Mouse (Mus musculus): ENCODE results near the gene Olfr685. TPM values are rescaled to one million over a fixed set of nuclear protein-coding genes. Genes with fewer than 3 reads are reported as not detected.

Olfr685 gene
- polyA plus RNA-seq (2012; rRNA removed; ENCODE audit: low replicate concordance): not detected in 2 replicates

GRCm38 (mm10) chr7:105185912-105186311 lies at the start of gene Olfr685:
Gene Olfr685, minus strand, starts transcription at chr7:105186012.

DNA sequence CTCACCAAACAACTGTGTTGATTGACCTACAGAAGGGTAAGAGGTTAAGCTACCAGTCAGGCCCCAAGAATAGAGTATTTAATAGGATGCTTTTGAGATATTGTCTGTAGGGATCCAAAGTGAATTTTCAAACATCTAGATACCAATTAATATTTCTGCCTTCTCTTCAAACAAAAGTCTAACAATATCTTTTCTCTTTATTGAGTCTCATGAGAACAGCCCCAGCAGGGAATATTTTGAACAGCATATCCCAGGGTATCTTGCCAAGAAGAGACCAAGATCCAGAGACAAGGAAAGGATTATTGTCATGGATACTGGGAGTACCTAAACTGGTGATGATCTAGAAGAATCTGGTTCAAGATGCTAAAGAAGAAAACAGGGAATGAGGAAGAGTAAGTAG lies 21.6 kb upstream of the Olfr685 start, which contains the start of gene Olfr686:
TSS of gene Olfr686 (minus strand) at position 101 of the 400 bp plus-strand sequence.

GRCm38 (mm10) chr7:105163553-105163952 lies 22.3 kb downstream of the Olfr685 start, which contains the start of gene Olfr684:
Gene Olfr684, minus strand, starts transcription at chr7:105163653.

DNA sequence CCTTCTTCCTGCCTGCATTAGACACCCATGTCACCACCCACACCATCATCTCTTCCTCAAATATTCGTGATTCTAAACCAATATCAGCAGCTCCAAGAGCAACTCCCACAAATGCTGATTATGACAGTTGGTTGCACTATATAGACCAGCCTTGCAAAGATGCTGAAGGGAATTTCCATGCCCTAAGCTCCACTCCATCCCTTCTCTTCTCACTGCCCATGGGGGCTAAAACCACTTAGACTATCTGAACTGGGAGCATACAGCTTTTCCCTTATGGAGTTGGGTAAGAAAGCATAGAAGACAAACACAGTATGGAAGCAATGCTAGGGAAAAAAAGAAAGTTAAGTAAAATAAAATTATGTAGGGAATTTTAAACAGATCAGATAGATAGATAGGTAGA lies 38.9 kb downstream of the Olfr685 start, which contains the start of gene Olfr683:
TSS of gene Olfr683 (minus strand) at position 101 of the 400 bp plus-strand sequence.

Other genes starting within 250 kb of the Olfr685 start
- gene Olfr670, start 223.4 kb downstream of the Olfr685 start, polyA plus RNA-seq (2012; rRNA removed; ENCODE audit: low replicate concordance): not detected in 2 replicates
- not detected in 2 replicates for gene Olfr671, start 206.9 kb downstream of the Olfr685 start, polyA plus RNA-seq (2012; rRNA removed; ENCODE audit: low replicate concordance)
- not detected in 2 replicates for gene Olfr672, start 184.0 kb downstream of the Olfr685 start, polyA plus RNA-seq (2012; rRNA removed; ENCODE audit: low replicate concordance)
- gene Olfr675, start 157.6 kb downstream of the Olfr685 start, polyA plus RNA-seq (2012; rRNA removed; ENCODE audit: low replicate concordance): not detected in 2 replicates
- gene Olfr676, start 153.3 kb downstream of the Olfr685 start, polyA plus RNA-seq (2012; rRNA removed; ENCODE audit: low replicate concordance): not detected in 2 replicates
- not detected in 2 replicates for gene Olfr677, start 134.6 kb downstream of the Olfr685 start, polyA plus RNA-seq (2012; rRNA removed; ENCODE audit: low replicate concordance)
- gene Olfr678, start 121.5 kb downstream of the Olfr685 start, polyA plus RNA-seq (2012; rRNA removed; ENCODE audit: low replicate concordance): not detected in 2 replicates
- gene Olfr679, start 104.8 kb downstream of the Olfr685 start, polyA plus RNA-seq (2012; rRNA removed; ENCODE audit: low replicate concordance): not detected in 2 replicates
- gene Olfr680-ps1, start 93.2 kb downstream of the Olfr685 start, polyA plus RNA-seq (2012; rRNA removed; ENCODE audit: low replicate concordance): not detected in 2 replicates
- not detected in 2 replicates for gene Olfr681, start 69.2 kb downstream of the Olfr685 start, polyA plus RNA-seq (2012; rRNA removed; ENCODE audit: low replicate concordance)
- not detected in 2 replicates for gene Olfr683, start 39.0 kb downstream of the Olfr685 start, polyA plus RNA-seq (2012; rRNA removed; ENCODE audit: low replicate concordance)
- gene Olfr684, start 22.4 kb downstream of the Olfr685 start, polyA plus RNA-seq (2012; rRNA removed; ENCODE audit: low replicate concordance): not detected in 2 replicates
- not detected in 2 replicates for gene Olfr686, start 21.5 kb upstream of the Olfr685 start, polyA plus RNA-seq (2012; rRNA removed; ENCODE audit: low replicate concordance)
- not detected in 2 replicates for gene Olfr688, start 102.1 kb upstream of the Olfr685 start, polyA plus RNA-seq (2012; rRNA removed; ENCODE audit: low replicate concordance)
- gene Olfr689, start 125.2 kb upstream of the Olfr685 start, polyA plus RNA-seq (2012; rRNA removed; ENCODE audit: low replicate concordance): not detected in 2 replicates
- gene Olfr690, start 148.1 kb upstream of the Olfr685 start, polyA plus RNA-seq (2012; rRNA removed; ENCODE audit: low replicate concordance): not detected in 2 replicates
- gene Olfr691, start 156.3 kb upstream of the Olfr685 start, polyA plus RNA-seq (2012; rRNA removed; ENCODE audit: low replicate concordance): not detected in 2 replicates
- not detected in 2 replicates for gene Olfr692, start 182.2 kb upstream of the Olfr685 start, polyA plus RNA-seq (2012; rRNA removed; ENCODE audit: low replicate concordance)
- not detected in 2 replicates for gene Gm5901, start 189.0 kb upstream of the Olfr685 start, polyA plus RNA-seq (2012; rRNA removed; ENCODE audit: low replicate concordance)
- gene Fam160a2, start 214.0 kb upstream of the Olfr685 start, polyA plus RNA-seq (2012; rRNA removed; ENCODE audit: low replicate concordance): 67.5 and 94.3 TPM in 2 replicates
- 0.05 and 0.34 TPM in 2 replicates for gene Cnga4, start 218.6 kb upstream of the Olfr685 start, polyA plus RNA-seq (2012; rRNA removed; ENCODE audit: low replicate concordance)
- 0.09 and 0.18 TPM in 2 replicates for gene Cckbr, start 239.7 kb upstream of the Olfr685 start, polyA plus RNA-seq (2012; rRNA removed; ENCODE audit: low replicate concordance)